Mouse (Mus musculus) embryo, embryonic 10 days (tissue): Measurements from ENCODE around the gene C1qtnf1.
"Not testable (repeated sequence)": the region's sequence is repeated elsewhere in the genome, so short reads cannot be mapped to it uniquely, and the experiment has no call there.

Experiments
- DNase-seq: peaks from one replicate; pipeline ENCODE4 v3.0.0-alpha.2; 2015; ENCODE audit warnings: low spot score

Gene C1qtnf1

DNA sequence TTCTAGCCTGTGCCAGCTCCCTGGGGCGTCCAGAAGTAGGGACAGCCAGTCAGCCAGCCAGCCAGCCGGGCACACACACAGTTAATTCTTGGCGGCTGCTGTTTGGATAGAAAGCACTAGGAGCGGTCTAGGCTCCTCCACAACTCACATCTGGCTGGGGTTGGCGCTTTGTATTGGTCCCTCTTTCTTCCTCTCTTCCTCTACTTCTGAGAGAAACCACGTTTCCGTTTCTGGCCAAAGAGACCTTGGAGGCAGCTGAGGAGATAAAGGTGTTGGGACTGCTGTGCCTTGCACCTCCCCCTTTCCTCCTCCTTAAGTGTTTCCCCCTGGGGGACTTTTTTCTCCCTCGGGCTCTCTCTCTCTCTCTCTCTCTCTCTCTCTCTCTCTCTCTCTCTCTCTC, at the start of gene C1qtnf1:
C1qtnf1 (plus strand) TSS at position 218 of the 400 bp plus-strand sequence.
- peak; percentile 50 for DNase-seq

DNA sequence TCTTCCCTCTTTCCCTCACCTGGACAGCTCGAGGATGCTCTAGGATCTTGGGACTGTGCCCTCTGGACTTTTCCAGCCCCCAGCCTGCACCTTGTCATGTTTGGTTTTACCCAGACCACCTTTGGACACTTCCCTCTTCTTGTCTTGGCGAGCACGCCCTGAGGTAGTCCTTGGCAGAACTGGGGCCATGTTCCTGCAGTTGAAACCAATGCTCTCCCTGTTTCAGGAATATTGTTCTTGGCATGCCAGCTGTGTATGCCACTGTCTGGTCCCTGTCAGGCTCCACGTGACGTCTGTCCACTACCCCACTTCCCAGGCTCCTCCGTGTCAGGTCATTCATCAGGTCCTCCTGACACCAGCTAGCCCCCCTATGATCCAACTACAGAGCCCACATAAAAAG, 49.3 kb upstream of the C1qtnf1 start:
- DNase-seq, result no peak

DNA sequence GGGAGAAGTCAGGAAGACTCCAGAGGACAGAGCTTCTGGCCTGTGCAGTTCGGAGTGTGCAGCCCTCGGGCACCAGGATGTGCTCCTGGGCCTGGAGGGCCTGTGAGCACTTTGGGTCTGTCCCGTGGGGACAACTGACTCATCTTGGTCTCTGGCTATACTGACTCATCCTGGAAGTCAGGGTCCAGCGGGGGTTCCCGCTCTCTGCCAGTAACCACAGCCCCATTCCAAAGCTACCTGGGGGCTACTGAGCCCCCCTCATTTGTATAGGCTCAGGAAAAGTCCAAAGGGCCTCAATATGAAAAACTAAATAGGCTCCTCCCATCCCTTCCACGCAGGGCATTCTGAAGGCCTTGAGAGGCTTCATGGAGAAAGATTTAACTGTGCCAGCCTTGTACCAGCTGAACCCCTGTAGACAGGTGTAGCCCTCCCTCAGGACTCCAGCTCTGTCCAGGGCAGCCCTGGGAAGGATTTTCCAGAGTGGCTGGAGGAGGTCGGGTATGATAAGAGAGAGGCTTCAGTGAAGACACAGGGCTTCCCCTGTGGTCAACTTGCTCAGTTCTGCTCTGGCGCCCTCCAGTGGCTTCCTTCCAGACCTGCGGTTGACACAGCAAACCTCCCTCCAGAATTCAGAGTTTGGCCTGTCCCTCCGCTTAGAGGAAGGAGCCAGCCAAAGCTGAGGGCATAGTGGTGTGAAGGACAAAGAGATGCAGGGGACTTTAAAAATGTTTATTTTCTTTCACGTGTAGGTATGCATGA, 48.6 kb upstream of the C1qtnf1 start:
- peak; percentile 89 for DNase-seq

DNA sequence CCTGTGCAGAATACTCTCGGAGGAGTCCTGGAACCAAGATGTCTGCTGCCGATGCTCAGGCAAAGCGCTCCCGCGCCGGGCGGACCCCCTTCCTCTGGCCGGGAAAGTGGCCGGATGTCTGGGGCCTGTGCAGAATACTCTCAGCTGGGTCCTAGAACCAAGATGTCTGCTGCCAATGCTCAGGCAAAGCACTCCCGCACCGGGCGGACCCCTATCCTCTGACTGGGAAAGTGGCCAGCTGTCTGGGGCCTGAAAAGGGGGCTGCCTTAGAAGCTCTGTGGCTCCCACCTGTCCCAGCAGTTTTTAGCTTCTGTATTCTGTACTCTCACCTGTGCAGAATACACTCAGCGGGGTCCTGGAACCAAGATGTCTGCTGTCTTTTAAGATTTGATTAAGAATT, 40.2 kb upstream of the C1qtnf1 start:
- not testable (repeated sequence) for DNase-seq

DNA sequence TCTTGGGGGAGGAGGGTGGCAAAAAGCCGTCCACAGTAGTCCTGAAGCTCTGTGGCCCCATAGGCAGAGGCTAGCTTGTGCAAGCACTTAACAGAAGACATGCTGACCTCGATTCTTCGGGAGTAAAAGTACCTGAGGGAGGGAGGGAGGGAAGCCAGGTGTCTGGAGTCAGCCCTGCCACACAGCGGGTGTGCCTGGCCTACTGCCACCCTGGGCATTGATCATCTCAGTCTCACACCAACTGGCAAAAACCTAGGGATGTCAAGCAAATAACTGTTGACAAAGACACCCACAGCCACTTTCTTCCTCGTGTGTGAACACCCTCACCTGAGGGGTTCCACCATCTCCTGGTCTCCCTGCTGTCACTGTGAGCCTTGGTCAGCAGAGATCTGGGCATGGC, 34.0 kb upstream of the C1qtnf1 start:
- no peak for DNase-seq

DNA sequence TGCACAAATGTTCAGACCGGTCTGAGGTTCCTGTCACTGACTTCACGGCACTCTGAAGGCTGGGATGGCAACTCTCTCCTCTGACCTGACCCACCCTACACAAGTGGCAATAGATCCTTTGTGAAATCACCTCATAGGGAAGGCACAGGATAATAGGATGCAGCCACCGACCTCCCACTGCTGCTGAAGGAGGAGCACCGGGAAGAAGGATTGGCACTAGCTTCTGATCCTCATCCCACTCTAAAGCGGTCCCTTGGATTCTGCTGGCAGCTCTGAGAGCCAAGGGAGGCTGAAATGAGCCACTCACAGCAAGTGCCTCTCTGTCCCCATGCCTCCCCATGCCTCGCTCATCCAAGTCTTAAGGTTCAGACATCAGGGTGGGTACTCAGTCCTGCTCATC, 33.5 kb upstream of the C1qtnf1 start:
- DNase-seq, result no peak

DNA sequence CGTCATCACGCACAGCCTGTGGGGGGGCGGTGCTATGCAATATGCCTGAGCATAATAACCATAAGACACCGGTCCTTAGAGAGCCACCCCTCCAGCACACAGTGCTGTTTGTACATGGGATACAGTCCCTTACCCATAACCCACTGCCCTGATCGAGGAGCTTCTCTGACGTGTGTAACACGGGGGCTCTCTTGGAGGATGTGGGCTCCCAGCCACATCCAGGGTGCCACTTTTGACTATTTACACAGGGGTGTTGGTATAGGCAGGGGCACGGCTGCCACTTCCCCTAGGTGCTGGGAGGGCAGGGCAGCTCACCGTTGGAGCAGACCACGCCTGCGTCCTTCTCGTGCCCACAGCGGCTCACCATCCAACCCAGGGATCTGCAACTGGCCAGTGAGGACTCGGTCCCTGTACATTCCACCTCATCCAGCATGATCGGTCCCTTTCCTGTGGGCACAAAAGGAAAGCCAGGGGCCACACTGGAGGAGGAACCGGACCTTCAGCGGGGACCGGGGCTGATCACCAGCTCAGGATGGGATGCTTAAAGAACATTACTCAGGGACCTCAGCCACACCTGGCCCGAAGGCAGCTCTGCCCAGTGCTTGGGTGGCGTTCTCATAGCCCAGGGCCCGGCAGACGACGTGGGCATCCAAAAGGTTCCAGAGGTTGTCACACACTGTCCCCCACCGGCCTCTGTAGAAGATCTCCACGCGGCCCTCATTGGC, 30.0 kb upstream of the C1qtnf1 start:
- DNase-seq, result no peak

DNA sequence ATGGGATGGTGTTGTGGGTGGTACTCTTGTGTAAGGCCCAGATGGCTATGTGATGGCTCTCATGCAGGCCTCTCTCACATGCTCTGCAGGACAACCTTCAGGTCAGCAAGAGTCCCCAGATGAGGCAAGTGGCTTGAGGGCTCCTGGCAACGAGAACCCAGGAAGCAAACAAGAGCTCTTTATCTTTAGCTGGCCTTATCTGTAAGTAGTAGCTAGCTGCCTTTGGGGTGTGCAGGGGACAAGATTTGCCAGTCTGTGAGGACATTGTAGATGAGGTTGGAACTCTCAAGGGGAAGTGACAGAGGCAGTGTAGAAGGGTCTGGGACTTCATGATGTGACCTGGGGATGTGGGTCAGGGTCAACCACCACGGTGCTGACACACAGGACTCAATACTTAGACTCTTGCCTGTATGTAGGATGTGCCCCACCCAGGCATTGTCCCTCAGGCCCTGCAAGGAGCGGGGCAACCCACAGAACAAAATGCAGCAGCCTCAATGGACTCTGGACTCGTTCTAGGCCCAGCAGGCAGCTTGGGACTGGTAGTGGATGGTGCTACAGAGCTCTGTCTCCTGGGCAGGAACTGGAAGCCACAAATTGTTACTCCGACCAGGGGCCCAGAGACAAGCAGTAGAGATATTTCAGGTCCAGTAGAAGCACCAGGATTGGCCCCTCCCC, 28.0 kb upstream of the C1qtnf1 start:
- no peak for DNase-seq

DNA sequence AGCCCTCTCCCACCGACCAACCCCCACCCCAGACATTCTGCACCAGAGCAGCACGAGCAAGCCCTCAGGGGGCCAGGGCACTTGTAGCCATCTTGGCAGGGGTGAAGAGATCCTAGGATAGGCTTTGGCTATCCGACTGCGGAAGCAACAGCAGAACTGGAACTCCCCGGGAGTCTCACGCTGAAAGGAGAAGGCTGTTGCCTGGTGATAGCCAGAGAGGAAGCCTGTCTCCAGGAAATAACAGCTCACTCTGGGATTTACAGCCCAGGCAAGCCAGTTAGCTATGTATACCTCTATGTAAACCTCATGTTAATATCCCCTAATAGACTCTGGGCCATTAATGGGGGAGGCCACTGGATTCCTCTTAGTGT, 27.5 kb upstream of the C1qtnf1 start:
- peak; percentile 17 for DNase-seq

DNA sequence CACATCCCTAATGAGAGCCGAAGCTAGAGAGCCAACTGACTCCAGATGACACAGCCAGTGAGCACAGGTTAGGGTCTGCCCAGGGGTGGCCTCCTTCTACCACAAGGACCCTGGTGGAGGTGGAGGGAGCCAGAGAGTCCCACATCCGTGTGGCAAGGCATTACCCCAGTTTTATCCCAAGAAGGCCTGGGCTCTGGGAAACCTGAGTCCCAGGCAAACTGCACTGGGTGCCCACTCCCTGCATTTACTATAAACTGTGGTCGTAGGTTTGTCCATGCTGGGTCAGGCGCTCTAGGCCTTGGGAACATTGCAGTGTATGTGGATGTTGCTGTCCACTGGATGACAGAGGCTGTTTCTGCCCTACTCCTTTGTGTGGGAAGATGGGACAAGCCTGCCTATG, 26.8 kb upstream of the C1qtnf1 start:
- no peak for DNase-seq

DNA sequence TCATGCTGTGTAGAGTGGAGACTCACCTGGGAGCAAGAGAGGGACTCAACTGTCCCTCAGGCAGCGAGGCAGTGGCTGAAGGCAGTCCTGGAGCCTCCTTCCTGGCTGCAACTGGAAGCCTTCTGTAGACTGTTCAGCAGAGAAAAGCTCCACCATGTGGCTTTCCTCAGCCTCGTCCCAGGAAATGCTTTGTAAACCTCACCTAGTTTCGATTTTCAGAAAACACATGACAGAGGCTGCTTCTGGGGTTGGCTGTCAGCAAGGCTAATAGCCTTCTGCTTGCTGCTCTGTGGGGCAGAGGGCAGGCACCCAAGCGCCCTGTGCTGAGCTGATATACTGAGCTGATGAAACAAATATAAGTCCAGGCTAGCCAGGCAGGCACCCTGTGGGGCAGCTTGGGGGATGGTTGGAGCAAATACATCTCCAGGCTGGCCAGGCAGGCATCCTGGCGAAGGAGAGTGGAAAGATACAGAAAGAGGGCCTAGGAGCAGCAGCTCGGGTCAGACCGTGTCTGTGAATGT, 26.2 kb upstream of the C1qtnf1 start, which contains the start of gene Lgals3bp:
Lgals3bp (minus strand) TSS at position 333 of the 521 bp plus-strand sequence.
- DNase-seq, result peak; percentile 30

DNA sequence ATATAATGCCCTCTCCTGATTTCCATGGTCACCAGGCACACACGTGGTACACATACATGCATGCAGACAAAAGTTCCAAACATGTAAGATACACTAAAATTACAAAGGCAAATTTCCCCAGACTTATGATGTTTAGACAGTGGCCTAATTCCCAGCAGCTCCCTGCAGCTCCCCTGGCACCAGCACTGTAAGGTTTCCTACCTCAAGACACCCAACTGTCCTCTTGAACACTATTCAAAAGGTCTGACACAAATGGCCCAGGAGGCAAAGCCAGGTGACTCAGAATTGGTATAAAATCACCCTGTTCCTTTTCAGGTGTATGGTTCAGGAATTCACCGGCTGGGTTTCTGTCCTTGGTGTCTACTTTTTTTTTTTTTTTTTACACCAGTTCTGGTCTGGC, 24.8 kb upstream of the C1qtnf1 start:
- no peak for DNase-seq

DNA sequence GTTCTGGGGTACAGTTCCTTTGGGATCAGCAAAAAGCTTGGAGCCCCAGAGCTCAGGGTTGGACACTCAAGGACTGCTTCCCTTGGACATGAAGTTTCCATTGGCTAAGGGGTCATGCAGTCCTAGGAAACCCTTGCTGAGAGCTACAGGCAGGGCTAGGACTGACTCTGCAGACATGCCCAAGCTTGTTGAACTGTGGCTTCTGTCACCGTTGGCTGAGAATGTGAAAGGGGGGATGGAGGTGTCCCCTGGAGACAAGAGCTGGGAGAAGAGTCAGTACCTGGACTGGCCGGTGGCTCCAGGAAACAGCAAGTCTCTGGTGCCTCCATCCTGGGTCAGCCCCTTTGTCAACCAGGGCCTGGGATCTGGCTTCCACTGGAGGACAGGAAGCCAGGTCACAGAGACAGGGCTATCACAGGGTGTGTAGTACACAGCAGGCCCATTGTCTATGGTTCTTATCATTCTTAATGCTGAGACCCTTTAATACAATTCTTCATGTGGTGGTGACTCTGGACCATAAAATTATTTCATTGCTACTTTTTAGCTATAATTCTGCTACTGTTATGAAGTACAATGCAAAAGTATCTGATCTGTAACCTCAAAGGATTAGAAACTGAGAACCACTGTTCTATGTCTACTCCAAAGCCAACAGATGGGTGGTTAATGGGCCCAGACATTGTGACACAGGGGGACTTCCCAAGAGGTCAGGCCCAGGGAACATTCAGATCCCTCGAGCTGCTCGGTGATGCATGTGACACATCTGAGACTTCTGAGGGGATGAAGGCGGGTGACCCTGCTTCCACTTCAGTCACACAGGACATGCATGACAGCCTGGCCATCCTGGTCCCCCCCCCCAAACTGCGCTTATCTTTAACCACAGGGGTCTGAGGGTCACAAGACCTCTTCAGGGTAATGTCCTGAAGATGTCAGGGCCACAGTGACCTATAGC, 23.8 kb upstream of the C1qtnf1 start:
- no peak for DNase-seq

DNA sequence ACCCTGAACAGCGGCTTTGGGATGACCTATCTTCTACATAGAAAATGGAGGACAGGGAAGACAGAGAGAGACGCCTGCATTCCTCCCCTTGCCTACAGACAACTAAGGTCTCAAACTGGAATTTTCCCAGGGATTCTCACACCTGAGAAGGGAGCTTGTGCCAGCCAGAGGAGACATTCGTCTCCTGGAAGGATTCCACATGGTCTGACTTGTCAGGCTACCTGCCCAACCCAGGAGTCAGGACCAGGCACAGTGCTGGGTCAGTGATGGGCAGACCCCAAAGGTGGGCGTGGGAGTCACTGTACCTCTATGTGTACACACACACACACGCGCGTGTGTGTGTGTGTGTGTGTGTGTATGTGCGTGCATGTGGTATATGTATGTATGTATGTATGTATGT, 22.7 kb upstream of the C1qtnf1 start:
- DNase-seq, result no peak

DNA sequence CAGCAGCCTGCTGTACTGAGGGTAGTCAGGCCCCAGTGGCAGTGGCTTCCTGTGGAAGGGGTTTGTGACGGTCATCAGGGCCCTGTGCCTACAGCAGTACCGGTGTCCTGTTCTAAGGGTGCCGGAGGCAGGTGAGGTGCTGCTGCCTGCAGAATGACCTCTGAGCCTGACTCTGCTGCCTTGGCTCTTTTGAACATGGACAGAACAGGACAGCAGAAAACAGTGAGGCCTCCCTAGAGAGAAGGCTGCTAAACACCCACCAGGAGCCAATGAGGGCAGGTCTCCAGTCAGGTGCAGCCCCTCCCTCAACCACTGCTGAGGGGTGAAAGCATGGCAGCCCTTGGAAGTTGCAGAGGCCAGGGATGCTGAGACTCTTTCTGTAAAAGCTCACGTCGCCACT, 21.5 kb upstream of the C1qtnf1 start:
- no peak for DNase-seq

DNA sequence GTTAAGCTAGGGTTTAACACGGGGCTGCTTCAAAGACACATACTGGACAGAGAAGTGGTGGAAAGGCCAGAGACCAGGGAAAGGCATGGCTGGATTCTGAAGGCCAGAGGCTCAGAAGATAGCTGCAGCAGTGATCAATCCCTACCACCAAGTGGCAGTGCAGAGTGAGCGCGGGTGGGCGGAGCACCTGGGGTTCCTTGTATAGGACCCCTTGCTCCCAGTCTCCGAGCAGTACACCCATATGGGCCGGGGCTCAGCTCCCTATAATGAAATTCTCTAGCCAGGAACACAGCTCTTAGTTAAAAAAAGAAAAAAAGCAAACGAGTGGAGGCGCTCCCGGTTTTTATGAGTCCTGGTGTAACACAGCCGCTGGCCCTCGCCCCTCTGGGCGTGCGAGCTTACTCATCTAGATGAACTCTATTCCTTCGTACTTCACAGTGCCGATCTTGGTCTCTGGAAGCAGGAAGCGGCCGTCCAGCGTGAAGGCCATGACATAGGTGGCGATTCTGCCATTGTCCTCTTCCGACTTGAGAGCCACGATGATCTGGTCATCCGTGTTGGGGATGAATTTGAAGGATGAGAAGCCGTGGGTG, 20.6 kb upstream of the C1qtnf1 start:
- DNase-seq, result no peak

DNA sequence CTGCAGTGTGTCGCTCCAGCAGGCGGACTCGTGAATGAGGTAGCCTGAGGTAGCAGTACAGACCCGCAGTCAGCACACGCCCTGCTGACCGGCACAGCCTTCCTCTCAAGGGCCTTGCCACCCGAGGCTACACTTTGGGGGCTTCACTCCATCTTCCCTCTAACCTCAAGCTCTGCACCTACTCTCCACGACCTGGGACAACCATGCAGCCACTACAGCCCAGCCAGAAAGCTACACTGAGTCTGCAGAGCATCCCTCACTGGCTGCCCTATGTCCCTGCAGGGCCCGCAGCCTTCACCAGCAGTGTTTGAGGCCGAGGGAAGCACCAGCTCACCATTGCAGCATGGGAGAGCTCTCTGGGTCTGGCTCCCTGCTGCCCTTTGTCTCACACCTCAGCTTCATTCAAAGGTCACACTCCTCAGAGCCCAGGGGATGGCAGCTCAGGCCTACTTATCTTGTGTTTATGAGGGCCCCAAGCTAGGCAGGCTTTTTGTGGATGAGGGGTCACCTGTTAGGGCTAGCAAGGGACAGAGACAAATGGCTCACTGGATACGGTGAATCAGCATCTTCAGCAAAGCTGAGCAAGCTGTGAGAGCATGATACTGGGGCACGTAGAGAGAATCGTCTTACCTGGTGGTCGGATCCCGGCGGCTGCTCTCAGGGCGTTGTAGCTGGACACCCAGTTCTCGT, 19.8 kb upstream of the C1qtnf1 start:
- no peak for DNase-seq

DNA sequence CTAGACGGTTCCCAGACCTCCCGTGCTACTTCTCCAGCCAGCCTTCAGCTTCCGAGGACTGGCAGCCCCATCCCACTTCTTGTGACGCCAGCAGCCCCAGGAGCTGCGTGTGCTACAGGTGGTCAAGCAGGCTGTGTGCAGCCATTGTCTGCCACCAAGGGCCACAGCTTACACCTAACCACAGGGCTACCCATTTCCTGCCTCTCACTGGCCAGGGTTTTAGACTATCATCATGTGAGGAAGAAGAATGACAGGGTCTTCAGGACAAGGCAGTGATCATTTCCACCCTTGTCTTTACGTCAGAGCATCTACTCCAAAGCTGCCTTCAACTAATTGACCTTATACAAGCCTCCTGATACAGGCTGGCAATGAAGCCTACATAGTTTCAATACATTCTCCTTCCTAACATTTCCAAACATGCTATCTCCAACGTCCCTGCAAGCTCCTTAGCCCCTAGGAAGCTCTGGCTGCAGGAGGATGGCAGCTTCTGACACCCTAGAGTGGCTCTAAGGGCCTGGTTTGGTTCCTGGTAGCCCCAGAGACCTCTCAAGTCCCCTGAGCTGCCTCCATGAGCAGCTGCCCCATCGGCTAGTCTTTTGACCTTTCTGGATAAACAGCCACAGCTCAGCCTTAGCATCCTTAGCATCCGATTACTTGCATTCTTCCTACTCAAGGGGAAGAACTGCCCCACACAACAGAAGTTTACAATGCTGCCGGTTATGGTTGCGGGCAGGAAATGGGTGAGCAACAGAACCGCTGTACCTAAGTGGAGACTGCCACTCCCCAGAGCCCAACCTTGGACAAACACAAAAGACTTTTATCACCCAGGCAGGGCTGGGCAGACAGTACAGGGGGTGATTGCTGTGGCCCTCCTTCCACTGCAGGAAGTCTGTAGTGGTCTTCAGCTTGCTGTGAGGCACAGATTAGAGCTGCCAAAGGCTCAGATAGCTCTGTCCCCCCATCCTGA, 18.6 kb upstream of the C1qtnf1 start:
- DNase-seq, result no peak

DNA sequence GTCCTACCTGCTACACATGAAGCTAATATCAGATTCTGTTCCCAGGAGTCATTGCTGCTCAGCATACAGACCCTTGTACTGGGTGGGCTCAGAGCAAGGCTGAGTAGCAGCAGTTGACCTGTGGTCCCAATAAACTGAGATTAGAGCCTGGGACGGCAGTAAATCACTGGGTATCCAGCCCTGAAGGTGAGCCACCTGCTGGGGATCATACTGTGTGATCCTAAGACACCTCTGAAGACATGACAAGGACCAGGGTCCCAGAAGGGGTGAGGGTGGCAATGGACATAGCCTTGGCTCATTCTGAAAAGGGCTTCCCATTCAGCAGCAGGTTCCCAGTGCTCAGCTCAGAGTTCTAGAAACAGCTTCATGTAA, 17.9 kb upstream of the C1qtnf1 start:
- no peak for DNase-seq

DNA sequence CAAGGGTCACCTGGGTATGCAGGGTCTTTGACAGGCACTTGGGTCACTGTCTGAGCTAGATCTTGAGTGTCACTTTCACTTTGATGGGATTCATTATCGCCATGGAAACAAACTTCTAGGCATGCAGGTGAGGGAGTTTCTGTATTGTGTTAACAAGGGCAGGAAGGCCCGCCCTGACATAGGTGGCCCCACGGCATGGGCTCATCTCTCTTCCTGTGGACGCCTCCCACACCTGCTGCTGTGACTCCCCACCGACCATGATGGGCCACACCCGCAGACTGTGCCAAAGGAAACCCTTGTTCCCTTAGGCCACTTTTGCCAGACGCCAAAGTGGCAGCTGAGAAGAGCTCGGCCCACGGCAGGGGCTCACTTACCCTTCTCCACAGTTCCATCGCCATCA, 17.5 kb upstream of the C1qtnf1 start:
- no peak for DNase-seq
